Mouse (Mus musculus) liver, embryonic 14.5 days (tissue): ENCODE results near the gene Defb25.

ENCODE experiments used
- CTCF ChIP-seq: IDR thresholded peaks from 2 replicates; pipeline ENCODE4 v1.5.1; 2016; ENCODE audit warnings: antibody characterized with exemption, low read depth, control low read depth
- EP300 ChIP-seq: IDR thresholded peaks from 2 replicates; pipeline ENCODE4 v1.6.1; 2016; ENCODE audit warnings: antibody characterized with exemption, low read depth

DNA sequence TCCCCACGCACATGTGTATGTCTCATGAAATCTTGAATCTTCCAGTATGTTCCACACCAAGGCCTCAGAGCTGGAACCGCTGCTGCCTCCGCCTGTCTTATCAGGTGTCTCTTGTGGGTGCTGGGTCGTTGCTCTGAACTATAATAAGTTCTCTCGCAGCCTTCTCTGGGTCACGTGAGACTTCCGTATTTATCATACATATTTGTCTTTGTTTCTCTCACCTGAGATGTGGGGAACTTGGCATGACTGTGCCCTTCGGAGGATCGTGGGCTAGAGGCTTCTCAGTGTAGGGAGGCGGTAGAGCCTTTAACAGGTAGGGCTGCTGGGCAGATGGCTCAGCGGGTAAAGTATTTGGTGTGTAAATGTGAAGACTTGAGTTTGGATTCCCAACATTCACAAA is 42.2 kb downstream of the Defb25 start:
- TF ChIP-seq CTCF (no peak), EP300 (no peak)
